Mouse (Mus musculus): ENCODE results near the gene Mmp7. TPM values are rescaled to one million over a fixed set of nuclear protein-coding genes. Genes with fewer than 3 reads are reported as not detected.

Mmp7 gene
- not detected in 2 replicates for polyA plus RNA-seq (2012)

DNA sequence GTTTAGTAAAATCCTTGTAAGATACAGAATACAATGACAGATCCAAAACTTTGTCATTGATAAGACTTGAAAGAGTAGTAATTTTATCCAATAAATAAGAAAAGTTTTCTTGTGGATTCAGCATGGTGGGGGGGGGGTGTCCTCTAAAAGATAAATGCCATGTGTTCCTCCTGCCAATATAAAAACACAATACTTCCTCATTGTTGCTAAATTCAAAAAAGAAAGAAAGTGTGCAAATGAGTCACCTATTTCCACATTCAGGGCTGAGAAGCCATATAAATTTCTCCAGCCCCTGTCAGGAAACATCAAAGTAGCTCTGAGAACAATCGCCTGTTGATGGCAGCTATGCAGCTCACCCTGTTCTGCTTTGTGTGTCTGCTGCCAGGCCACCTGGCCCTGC is at the start of gene Mmp7:
TSS of gene Mmp7 (plus strand) at position 301 of the 400 bp plus-strand sequence.

Other genes with a start within 250 kb of the Mmp7 start
- gene Mmp3, start 246.3 kb upstream of the Mmp7 start, polyA plus RNA-seq (2012) = not detected in 2 replicates
- gene Mmp10, start 189.7 kb upstream of the Mmp7 start, polyA plus RNA-seq (2012) = not detected in 2 replicates
- gene Mmp8, start 133.6 kb upstream of the Mmp7 start, polyA plus RNA-seq (2012) = 0.68 and 2.5 TPM in 2 replicates
- not detected in 2 replicates for gene Mmp27, start 120.7 kb upstream of the Mmp7 start, polyA plus RNA-seq (2012)
- gene Mmp20, start 63.9 kb upstream of the Mmp7 start, polyA plus RNA-seq (2012) = not detected in 2 replicates
- gene Tmem123, start 72.0 kb downstream of the Mmp7 start, polyA plus RNA-seq (2012) = 52.3 and 53.7 TPM in 2 replicates
- 4.2 and 9.2 TPM in 2 replicates for gene Birc2, start 145.0 kb downstream of the Mmp7 start, polyA plus RNA-seq (2012)
- gene Birc3, start 181.1 kb downstream of the Mmp7 start, polyA plus RNA-seq (2012) = 14.1 and 14.9 TPM in 2 replicates